Mouse (Mus musculus): ENCODE measurements around the gene Epha2.

- no peak for TF ChIP-seq CTCF (IDR thresholded peaks at IDR 0.05; ENCODE audit: low read depth)
- no peak for TF ChIP-seq EP300 (IDR thresholded peaks at IDR 0.05; ENCODE audit: low read depth)
Measured at GRCm38 (mm10) chr4:141316023-141316422, 15.0 kb downstream of the Epha2 start.

All from liver, embryonic 14.5 days (tissue).